Mouse (Mus musculus): ENCODE results near the gene Wnt1. TPM values are rescaled to one million over a fixed set of nuclear protein-coding genes. Genes with fewer than 3 reads are reported as not detected.
A peak's percentile ranks its signal among the peaks of the same experiment; 100 is the strongest.

Gene Wnt1
- total RNA-seq, 2 experiments from 2014 or later, result not detected

- no peak for ATAC-seq (replicated peaks; ENCODE audit: low FRiP score, poor library complexity, severe bottlenecking)
Observed at GRCm38 (mm10) chr15:98777005-98777616, 12.5 kb upstream of the Wnt1 start.

- ATAC-seq (replicated peaks; ENCODE audit: low FRiP score, poor library complexity, severe bottlenecking), result no peak
Observed at GRCm38 (mm10) chr15:98777762-98778161, 11.9 kb upstream of the Wnt1 start, which contains the start of gene Wnt10b. TSS of gene Wnt10b (minus strand) at chr15:98778150.

DNA sequence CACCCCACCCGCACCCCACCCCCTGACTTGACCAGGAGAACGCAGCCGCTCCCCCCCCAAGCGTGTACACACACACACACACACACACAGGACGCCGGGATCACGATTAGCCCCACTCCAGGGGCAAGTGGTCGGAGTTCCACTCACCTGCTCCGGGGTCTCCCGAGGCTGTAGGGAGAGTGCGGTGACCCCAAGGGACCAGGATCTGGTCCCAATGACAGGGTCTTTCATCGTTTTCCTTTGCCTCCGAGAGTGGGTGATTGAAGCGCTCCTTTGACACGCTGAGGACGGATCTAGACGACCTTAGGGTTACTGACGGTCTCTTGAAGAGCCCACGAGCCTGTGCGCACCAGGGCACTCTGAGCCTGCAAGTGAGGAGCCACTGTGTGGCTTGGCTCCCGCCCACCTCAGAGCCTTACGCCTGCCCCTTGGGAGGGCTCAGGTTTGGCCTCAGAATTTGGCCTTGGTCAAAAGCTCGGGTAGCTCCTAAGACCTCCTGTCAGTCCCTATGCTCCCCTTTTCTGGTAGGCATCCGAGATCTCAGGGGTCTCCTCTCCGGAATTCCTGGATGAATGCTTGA lies 11.4 kb upstream of the Wnt1 start:
- no peak for ATAC-seq (replicated peaks; ENCODE audit: low FRiP score, poor library complexity, severe bottlenecking)

GRCm38 (mm10) chr15:98778806-98779205 lies 10.9 kb upstream of the Wnt1 start:
- no peak for ATAC-seq (replicated peaks; ENCODE audit: low FRiP score, poor library complexity, severe bottlenecking)

GRCm38 (mm10) chr15:98780075-98780474 lies 9.6 kb upstream of the Wnt1 start:
- no peak for ATAC-seq (replicated peaks; ENCODE audit: low FRiP score, poor library complexity, severe bottlenecking)

GRCm38 (mm10) chr15:98780573-98780972 lies 9.1 kb upstream of the Wnt1 start:
- no peak for ATAC-seq (replicated peaks; ENCODE audit: low FRiP score, poor library complexity, severe bottlenecking)

DNA sequence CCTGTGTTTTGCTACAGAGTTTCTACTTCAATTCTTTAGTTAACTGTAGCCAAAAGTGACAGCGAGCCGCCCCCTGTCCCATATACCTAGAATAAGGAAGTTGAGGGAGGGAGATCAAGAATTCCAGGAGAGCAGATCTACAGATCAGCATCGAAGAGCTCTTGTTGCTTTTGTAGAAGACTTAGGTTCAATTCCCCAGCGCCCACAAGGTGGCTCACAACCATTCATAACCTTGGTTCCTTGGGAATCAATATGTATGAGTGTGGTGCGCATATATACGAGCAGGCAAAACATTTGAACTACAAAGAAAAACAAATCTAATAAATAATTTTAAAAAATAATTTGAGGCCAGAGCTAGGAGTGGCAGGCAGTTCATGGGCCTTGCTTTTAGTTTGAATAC lies 8.5 kb upstream of the Wnt1 start:
- ATAC-seq (replicated peaks; ENCODE audit: low FRiP score, poor library complexity, severe bottlenecking), result no peak

DNA sequence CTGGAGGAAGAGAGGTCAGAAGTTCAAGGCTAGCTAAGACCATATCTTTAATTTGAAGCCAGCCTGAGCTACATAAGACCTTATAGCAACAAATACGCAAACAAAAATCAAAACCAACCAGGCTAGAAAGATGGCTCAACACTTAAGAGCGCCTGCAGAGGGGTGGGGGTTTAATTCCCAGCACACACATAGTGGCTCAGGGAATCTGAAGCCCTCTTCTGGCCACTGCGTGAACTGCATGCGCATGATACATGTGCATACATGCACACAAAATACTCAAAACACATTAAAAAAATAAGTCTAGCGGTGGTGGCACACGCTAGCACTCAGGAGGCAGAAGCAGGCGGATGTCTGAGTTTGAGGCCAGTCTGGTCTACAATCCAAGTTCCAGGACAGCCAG lies 3.9 kb upstream of the Wnt1 start:
- no peak for ATAC-seq (replicated peaks; ENCODE audit: low FRiP score, poor library complexity, severe bottlenecking)

GRCm38 (mm10) chr15:98787930-98788329 lies 1.7 kb upstream of the Wnt1 start:
- no peak for ATAC-seq (replicated peaks; ENCODE audit: low FRiP score, poor library complexity, severe bottlenecking)

DNA sequence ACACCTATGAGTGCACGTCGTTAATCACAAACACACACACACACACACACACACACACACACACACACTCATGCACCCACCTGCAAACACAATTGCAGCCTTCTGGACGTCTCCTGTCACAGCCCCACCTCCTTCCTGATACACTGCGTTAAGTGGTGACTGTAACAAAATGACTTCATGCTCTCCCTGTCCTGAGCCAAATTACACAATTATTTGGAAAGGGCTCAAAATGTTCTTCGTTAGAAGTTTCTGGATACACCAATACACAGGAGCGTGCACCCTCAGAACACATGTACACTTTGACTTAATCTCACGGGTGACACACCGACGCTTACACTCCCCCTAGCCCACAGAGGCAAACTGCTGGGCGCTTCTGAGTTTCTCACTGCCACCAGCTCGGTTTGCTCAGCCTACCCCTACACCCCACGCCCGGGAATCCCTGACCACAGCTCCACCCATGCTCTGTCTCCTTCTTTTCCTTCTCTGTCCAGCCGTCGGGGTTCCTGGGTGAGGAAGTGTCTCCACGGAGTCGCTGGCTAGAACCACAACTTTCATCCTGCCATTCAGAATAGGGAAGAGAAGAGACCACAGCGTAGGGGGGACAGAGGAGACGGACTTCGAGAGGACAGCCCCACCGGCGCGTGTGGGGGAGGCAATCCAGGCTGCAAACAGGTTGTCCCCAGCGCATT lies 541 bp upstream of the Wnt1 start:
- ATAC-seq (replicated peaks; ENCODE audit: low FRiP score, poor library complexity, severe bottlenecking), result 0 out of 2 replicates have a peak, but pooled peaks have one; percentile 43

DNA sequence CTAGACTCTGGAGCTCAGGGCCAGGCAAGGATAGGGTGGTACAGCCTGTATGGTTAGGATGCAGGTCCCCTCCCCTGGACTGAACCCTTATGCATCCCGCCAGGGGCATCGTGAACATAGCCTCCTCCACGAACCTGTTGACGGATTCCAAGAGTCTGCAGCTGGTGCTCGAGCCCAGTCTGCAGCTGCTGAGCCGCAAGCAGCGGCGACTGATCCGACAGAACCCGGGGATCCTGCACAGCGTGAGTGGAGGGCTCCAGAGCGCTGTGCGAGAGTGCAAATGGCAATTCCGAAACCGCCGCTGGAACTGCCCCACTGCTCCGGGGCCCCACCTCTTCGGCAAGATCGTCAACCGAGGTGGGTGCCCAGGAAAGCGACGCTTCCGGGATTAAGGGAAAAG lies 1.1 kb downstream of the Wnt1 start:
- no peak for ATAC-seq (replicated peaks; ENCODE audit: low FRiP score, poor library complexity, severe bottlenecking)

- no peak for ATAC-seq (replicated peaks; ENCODE audit: low FRiP score, poor library complexity, severe bottlenecking)
Observed at GRCm38 (mm10) chr15:98791221-98791620, 1.6 kb downstream of the Wnt1 start.

DNA sequence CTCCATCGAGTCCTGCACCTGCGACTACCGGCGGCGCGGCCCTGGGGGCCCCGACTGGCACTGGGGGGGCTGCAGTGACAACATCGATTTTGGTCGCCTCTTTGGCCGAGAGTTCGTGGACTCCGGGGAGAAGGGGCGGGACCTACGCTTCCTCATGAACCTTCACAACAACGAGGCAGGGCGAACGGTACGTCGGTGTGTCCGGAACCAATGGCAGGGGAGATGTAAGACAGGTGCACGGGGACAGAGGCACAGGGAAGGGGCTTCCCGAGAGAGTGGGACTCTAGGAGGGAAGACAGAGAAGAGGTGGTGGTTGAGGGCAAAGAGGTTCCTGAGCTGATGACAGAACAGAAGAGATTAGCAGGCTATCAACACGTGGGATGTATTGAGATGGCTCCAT lies 2.1 kb downstream of the Wnt1 start:
- ATAC-seq (replicated peaks; ENCODE audit: low FRiP score, poor library complexity, severe bottlenecking), result no peak

DNA sequence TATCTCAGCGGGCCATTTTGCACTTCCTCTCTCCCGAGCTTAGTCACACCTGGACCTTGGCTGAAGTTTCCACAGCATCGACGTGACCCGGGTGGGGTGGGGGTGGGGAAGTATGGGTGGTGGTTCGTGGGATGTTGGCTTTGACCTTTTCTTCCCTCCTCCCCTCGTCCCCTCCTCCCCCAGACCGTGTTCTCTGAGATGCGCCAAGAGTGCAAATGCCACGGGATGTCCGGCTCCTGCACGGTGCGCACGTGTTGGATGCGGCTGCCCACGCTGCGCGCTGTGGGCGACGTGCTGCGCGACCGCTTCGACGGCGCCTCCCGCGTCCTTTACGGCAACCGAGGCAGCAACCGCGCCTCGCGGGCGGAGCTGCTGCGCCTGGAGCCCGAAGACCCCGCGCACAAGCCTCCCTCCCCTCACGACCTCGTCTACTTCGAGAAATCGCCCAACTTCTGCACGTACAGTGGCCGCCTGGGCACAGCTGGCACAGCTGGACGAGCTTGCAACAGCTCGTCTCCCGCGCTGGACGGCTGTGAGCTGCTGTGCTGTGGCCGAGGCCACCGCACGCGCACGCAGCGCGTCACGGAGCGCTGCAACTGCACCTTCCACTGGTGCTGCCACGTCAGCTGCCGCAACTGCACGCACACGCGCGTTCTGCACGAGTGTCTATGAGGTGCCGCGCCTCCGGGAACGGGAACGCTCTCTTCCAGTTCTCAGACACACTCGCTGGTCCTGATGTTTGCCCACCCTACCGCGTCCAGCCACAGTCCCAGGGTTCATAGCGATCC lies 2.8 kb downstream of the Wnt1 start:
- ATAC-seq (replicated peaks; ENCODE audit: low FRiP score, poor library complexity, severe bottlenecking), result no peak

DNA sequence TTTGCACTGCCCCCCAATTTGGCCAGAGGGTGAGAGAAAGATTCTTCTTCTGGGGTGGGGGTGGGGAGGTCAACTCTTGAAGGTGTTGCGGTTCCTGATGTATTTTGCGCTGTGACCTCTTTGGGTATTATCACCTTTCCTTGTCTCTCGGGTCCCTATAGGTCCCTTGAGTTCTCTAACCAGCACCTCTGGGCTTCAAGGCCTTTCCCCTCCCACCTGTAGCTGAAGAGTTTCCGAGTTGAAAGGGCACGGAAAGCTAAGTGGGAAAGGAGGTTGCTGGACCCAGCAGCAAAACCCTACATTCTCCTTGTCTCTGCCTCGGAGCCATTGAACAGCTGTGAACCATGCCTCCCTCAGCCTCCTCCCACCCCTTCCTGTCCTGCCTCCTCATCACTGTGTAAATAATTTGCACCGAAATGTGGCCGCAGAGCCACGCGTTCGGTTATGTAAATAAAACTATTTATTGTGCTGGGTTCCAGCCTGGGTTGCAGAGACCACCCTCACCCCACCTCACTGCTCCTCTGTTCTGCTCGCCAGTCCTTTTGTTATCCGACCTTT lies 3.6 kb downstream of the Wnt1 start:
- no peak for ATAC-seq (replicated peaks; ENCODE audit: low FRiP score, poor library complexity, severe bottlenecking)

- ATAC-seq (replicated peaks; ENCODE audit: low FRiP score, poor library complexity, severe bottlenecking), result no peak
Observed at GRCm38 (mm10) chr15:98796803-98797595, 7.3 kb downstream of the Wnt1 start.

GRCm38 (mm10) chr15:98797835-98798492 lies 8.3 kb downstream of the Wnt1 start:
- no peak for ATAC-seq (replicated peaks; ENCODE audit: low FRiP score, poor library complexity, severe bottlenecking)

DNA sequence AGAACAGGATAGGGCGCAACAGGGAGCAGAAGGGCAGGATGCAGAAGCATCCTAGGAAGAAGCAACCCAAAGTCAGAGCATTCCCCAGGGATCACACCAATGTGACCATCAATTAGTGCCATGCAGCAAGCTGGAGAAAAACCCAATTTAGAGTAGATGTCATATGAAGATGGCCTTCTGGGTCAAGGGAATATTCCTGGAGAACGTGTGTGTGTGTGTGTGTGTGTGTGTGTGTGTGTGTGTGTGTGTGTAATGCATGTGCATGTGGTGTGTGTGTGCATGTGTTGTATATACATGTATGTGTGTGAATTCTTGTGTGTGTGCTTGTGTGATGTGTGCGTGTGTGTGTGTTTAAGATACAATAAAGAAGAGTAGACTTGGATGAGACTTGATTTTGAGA lies 9.2 kb downstream of the Wnt1 start:
- no peak for ATAC-seq (replicated peaks; ENCODE audit: low FRiP score, poor library complexity, severe bottlenecking)

GRCm38 (mm10) chr15:98799396-98799795 lies 9.7 kb downstream of the Wnt1 start:
- ATAC-seq (replicated peaks; ENCODE audit: low FRiP score, poor library complexity, severe bottlenecking), result 0 out of 2 replicates have a peak, but pooled peaks have one; percentile 50
